Mouse (Mus musculus): ENCODE data around the gene Terf2. TPM values are rescaled to one million over a fixed set of nuclear protein-coding genes. Genes with fewer than 3 reads are reported as not detected.
A peak's percentile ranks its signal among the peaks of the same experiment; 100 is the strongest.
"Not testable (repeated sequence)": the region's sequence is repeated elsewhere in the genome, so short reads cannot be mapped to it uniquely, and the experiment has no call there.

Gene Terf2
- total RNA-seq, 4 experiments from 2014 or later: 37.2 to 42.3 (median 38.5) TPM

DNA sequence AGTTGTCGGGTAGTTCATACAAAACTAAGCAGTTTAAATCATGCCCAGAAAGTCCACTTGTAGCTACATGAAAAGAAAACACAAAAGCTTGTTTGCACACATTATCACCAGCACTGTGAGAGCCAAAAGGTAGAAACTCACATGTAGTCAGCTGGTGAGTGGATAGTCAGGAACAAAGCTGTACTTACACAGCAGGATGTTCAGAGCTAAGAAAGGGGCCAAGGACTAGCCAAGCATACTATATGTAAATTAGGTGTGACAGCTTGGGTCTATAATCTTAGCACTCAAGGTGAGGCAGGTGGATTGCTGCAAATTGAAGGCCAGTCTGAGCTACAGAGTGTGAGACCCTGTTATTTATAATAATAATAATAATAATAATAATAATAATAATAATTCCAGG is 33.7 kb downstream of the Terf2 start:
- DNase-seq (ENCODE audit: low spot score in 2 of 2): no peak

DNA sequence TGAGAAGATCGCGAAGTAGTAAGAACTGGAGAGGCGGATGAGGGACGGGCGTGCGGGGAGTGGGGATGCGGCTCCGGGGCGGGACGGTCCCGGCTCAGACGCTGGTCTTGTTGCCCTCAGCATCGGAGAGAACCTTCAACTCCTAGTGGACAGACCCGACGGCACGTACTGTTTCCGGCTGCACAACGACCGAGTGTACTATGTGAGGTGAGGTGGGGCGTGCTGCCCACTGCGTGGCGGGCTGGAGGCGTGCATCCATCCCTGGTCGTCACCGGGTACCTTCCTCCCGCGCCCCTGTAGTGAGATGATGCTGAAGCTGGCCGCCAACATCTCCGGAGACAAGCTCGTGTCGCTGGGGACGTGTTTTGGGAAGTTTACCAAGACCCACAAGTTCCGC is 39.4 kb downstream of the Terf2 start:
- DNase-seq (ENCODE audit: low spot score in 2 of 2): peak in 1 of 2 experiments; percentile 40

DNA sequence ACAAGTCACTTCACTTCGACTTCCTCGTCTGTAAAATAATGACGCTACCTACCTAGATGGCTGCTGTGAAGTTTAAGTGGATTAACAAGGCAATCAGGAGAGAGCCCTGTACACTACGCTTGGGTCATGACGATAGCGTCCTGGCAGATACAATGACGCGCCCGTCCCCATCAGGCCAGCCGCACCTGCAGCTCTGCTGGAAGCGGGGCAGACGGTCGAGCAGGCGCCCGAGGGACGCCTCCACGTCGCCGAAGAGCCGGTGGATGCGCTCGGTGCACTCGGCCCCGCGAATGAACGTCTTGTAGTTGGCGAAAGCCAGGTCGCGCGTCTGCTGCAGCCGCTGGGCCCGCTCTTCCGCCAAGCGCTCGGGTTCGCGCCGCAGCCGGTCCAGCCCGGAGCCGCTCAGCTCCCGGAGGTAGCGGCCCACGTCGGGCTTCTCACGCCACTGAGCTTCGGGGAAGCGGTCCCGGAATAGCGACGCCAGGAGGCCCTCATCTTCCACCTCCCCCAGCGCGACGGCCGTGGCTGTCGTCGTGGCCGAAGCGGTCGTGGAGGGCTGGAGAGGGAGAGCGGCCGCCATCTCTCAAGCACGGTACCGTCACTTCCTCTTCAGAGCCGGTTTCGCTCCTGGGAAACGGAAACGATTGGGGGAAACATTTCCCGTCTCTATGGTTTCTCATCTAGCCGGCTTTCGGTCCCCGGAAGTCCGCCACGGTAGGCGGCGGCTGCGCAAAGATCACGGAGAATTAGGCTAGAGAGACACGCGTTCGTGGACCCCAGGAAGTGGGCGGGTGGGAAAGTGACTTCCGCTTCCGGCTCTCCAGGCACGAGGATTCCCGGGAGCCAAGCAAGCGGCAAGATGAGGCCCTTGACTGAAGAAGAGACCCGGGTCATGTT is 40.0 kb downstream of the Terf2 start, which contains the start of the genes Cog8 and Nip7:
TSS of gene Cog8 (minus strand) at position 614 of the 897 bp plus-strand sequence.
TSS of gene Nip7 (plus strand) at position 802 of the 897 bp plus-strand sequence.
- peak; percentile 90 to 96 for DNase-seq (ENCODE audit: low spot score in 2 of 2)

DNA sequence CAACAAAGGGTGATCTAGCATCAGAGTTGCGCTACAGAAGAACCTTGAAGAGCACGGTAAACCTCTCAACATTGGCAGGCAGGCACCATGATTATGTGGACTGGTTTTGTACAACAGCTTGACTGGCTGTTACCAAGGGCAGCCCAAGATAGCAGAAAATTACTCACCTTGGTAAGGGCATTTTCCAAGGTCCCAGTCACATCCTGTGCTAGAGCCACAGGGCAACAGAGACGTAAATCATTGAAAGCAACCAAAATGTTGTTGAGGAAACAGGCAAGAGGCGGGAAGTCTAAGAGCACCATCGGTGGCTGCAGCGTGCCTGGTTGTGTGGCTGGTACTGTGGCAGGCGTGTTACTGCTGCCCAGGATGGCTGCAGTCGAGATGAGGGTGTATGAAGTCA is 44.3 kb downstream of the Terf2 start:
- DNase-seq (ENCODE audit: low spot score in 2 of 2): no peak

GRCm38 (mm10) chr8:107049480-107049879 is 46.9 kb downstream of the Terf2 start:
- DNase-seq (ENCODE audit: low spot score in 2 of 2): no peak

DNA sequence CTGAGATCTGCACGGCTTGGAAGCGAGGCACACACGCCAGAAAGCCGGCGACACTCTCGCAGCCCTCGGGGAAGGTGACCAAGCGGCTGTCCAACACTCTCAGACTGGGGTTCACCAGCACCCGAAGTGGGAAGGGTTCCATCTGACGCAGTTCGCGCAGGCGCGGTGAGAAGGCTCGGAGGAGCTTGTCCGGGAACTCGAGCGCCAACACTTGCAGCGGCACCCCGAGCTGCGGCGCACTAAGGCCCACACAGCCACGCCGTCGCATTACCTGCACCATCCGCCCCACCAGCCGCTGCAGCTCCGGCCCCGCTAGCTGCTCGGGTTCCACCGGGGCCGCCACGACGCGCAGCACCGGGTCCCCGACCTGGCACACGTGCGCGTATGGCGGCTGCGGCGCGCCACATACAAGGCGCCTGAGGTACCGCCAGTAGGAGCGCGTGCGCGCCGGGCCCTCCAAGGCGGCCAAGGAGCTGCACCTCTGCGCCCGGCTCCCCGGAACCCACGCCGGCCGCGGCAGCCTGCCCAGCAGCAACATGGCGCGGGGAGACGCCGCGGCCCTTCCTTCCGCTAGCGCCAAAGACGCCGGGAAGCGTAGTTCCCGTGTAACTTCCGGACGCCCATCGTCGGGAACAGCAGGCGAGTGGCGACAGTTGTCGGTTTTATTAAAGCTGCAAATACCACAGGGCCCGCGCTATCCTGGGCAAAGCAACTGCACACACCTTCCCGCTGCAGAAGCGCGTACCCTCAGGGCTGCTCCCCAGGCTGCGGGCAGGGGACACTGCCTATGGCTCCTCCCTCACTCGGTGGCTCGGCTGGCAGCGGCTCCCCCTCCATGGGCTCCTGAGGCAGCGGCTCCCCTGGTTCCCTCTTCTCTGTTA is 48.0 kb downstream of the Terf2 start, which contains the start of gene Pdf:
TSS of gene Pdf (minus strand) at position 554 of the 881 bp plus-strand sequence.
- DNase-seq (ENCODE audit: low spot score in 2 of 2): peak; percentile 72 to 79

DNA sequence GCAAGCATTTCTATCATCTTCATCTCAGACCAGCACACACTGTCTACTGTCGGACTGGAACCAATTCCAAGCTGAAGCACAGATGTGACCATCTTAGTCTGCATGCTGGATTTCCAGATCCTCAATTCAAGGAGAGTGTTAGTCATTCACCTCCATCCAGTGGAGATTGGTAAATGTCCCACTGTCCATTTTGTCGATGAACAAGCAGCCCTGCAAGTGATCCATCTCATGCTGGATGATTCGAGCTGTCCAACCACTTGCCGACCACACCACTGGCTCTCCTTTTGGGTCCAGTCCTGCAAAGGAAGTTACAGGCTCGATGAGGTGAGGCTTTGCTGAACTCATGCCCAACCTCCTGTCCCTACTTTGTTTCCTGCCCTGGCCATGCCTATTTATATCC is 49.4 kb downstream of the Terf2 start:
- no peak for DNase-seq (ENCODE audit: low spot score in 2 of 2)

DNA sequence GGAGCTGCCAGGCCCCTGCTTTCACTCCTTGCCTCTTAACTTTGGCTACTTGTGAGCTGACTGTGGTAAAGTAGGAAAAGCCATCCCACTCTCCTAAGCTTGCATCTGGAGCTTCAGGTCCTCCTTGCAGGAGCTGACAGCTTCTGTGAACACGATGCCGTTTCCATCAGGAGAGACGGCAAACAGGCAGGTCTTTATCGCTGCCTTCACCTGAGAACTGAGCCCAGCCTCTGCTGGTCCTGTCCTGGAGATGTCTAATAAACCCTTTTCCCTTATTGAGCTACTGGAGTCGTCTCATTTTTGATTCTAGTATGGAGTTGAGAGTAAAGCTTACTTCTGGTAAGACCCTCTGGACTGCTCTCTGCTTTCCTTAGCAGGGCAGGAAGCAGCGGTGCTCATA is 50.9 kb downstream of the Terf2 start:
- DNase-seq (ENCODE audit: low spot score in 2 of 2): no peak

DNA sequence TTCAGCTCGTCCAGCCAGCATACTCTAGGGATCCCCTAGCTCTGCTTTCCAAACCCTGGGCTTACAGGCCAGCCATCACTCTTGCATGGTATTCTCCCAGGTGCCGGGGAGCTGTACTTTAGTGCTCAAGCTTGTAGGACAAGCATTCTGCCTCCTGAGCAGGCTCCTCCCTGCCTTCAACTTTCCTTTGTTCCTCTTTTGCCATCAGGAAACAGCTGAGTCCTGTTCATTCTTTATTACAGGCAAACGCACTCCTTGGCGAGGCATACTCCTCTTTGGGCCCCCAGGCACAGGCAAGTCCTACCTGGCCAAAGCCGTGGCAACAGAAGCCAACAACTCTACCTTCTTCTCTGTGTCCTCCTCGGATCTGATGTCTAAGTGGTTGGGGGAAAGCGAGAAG is 55.7 kb downstream of the Terf2 start:
- no peak for DNase-seq (ENCODE audit: low spot score in 2 of 2)

DNA sequence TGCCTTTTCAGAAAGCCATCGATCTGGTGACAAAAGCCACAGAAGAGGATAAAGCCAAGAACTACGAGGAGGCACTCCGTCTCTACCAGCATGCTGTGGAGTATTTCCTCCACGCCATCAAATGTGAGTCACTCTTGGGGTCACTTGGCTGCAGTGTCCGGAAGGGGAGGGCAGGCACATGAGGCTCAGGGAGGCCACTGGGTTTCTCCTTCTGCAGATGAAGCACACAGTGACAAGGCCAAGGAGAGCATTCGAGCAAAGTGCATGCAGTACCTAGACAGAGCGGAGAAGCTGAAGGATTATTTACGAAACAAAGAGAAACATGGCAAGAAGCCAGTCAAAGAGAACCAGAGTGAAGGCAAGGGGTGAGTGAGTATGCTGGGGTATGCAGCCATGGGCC is 59.7 kb downstream of the Terf2 start:
- no peak for DNase-seq (ENCODE audit: low spot score in 2 of 2)

DNA sequence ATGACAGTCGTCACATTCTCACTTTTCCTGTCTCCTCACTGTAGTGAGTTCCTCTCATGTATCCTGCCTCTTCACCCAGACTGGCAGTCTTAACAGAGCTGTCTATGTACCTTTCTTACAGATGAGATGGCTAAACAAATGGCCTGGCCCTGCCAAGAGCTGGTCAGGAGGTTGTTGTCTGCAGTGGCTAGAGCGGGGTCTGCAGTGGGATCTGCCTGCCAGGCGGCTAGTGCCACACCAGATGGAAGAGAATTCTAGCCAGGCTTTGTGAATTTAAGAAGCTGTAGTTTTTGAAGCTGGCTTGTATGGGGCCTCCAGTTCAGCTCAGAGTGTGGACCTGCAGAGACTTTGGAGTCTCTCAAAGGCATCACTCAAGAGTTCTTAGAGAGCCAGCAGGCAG is 60.7 kb downstream of the Terf2 start:
- DNase-seq (ENCODE audit: low spot score in 2 of 2): no peak

DNA sequence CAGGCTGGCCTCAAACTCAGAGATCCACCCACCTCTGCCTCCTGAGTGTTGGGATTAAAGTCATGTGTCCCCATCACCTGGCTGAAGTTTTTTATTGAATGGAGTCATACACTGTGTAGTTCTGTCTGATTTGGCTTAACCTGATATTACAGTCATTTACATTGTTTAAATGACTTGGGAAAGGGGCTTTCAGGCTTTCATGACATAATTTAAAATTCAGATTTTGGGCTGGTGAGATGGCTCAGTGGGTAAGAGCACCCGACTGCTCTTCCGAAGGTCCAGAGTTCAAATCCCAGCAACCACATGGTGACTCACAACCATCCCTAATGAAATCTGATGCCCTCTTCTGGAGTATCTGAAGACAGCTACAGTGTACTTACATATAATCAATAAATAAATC is 62.7 kb downstream of the Terf2 start:
- not testable (repeated sequence) for DNase-seq (ENCODE audit: low spot score in 2 of 2)

DNA sequence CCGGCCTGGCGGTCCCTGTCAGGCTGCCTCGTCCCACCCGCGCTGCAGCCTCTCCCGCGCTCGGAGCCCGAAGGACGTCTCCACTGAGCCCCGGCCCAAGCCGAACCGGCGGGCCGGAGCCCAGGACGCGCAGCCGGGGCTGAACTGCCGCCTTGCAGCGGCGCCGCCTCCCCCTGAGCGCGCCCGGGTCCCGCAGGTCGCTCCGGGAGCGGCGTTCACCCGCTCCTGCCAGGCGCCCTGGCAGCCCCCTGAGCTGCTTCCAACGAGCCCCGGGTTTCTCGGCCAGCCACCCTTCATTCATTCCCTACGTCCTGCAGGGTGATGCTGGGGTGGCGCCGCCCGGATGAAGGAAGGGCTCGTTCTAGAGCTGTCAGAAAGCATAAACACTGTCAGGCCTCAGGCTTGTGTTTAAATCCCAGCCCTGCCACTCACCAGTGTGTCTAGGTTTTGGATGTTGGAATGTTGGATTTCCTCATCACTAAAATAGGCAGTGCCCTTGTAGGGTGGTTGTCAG is 64.7 kb downstream of the Terf2 start:
- DNase-seq (ENCODE audit: low spot score in 2 of 2): no peak

GRCm38 (mm10) chr8:107030650-107031576 is 65.4 kb downstream of the Terf2 start, which contains the start of gene Vps4a:
Vps4a (plus strand) TSS chr8:107031222.
- DNase-seq (ENCODE audit: low spot score in 2 of 2): peak; percentile 89 to 91

GRCm38 (mm10) chr8:107030058-107030457 is 66.3 kb downstream of the Terf2 start:
- no peak for DNase-seq (ENCODE audit: low spot score in 2 of 2)

- DNase-seq (ENCODE audit: low spot score in 2 of 2): no peak
Measured at GRCm38 (mm10) chr8:107029310-107029709, 67.0 kb downstream of the Terf2 start.

GRCm38 (mm10) chr8:107023479-107023878 is 72.9 kb downstream of the Terf2 start:
- DNase-seq (ENCODE audit: low spot score in 2 of 2): no peak

Data from left cerebral cortex, adult 8-10 months (tissue).